Mouse (Mus musculus) gastrocnemius, postnatal 4 days (tissue): Measurements from ENCODE around the gene Galt. TPM values are rescaled to one million over a fixed set of nuclear protein-coding genes. Genes with fewer than 3 reads are reported as not detected.
A peak's percentile ranks its signal among the peaks of the same experiment; 100 is the strongest.

Experiments used
- DNase-seq, 2 experiments: peaks; one replicate each; pipeline ENCODE4 v3.0.0; 2021 to 2022; ENCODE audit warnings: low spot score in 2 of 2, mixed read lengths in 2 of 2
- long read RNA-seq, 2 experiments: library from polyadenylated mRNA; stranded (forward); transcript quantifications; one replicate each; pipeline ENCODE4 v2.0.0; 2021
- total RNA-seq, 2 experiments: library from RNA; stranded (reverse); gene quantifications; 2 replicates each; pipeline ENCODE4 v1.2.3; 2021

The Galt gene
- total RNA-seq, result 10 to 100 TPM; 24.0 to 24.1 TPM
- long read RNA-seq, experiment 1, transcript Galt-201 (11 exons, 1,595 nt), result major isoform, 11 of 37 reads
- long read RNA-seq, experiment 1, partial matches to known transcripts, result 13 of 37 reads
- long read RNA-seq, experiment 1, other reads (novel, unspliced or antisense), result 12 of 37 reads
- long read RNA-seq, experiment 2, transcript Galt-201 (11 exons, 1,595 nt), result major isoform, 12 of 32 reads
- long read RNA-seq, experiment 2, partial matches to known transcripts, result 9 of 32 reads
- long read RNA-seq, experiment 2, other reads (novel, unspliced or antisense), result 11 of 32 reads

GRCm38 (mm10) chr4:41754797-41755337, at the start of gene Galt:
Galt (plus strand) TSS chr4:41755228.
- no peak for DNase-seq

- no peak for DNase-seq
Observed at GRCm38 (mm10) chr4:41705922-41706754, 48.9 kb upstream of the Galt start.

GRCm38 (mm10) chr4:41707011-41707535, 48.0 kb upstream of the Galt start:
- peak in 1 of 2 experiments; percentile 52 for DNase-seq

GRCm38 (mm10) chr4:41708192-41708745, 46.8 kb upstream of the Galt start:
- no peak for DNase-seq

- DNase-seq, result no peak
Observed at GRCm38 (mm10) chr4:41710229-41710628, 44.8 kb upstream of the Galt start.

- no peak for DNase-seq
Observed at GRCm38 (mm10) chr4:41711705-41712375, 43.2 kb upstream of the Galt start.

- DNase-seq, result peak in 1 of 2 experiments; percentile 40
Observed at GRCm38 (mm10) chr4:41712421-41713196, 42.4 kb upstream of the Galt start.

GRCm38 (mm10) chr4:41713197-41714067, 41.6 kb upstream of the Galt start, which contains the start of gene Rpp25l:
Rpp25l (minus strand) TSS chr4:41713534.
- DNase-seq, result peak; percentile 78 to 82

GRCm38 (mm10) chr4:41714276-41714675, 40.8 kb upstream of the Galt start:
- DNase-seq, result peak in 1 of 2 experiments; percentile 60

- DNase-seq, result no peak
Observed at GRCm38 (mm10) chr4:41715082-41715481, 39.9 kb upstream of the Galt start.

- no peak for DNase-seq
Observed at GRCm38 (mm10) chr4:41715596-41715995, 39.4 kb upstream of the Galt start.

GRCm38 (mm10) chr4:41716834-41717233, 38.2 kb upstream of the Galt start:
- no peak for DNase-seq

- DNase-seq, result peak; percentile 64 to 80
Observed at GRCm38 (mm10) chr4:41722918-41723351, 32.1 kb upstream of the Galt start, which contains the start of gene Dctn3. Dctn3 (minus strand) TSS chr4:41723170.

- no peak for DNase-seq
Observed at GRCm38 (mm10) chr4:41726826-41727621, 28.0 kb upstream of the Galt start.

- DNase-seq, result no peak
Observed at GRCm38 (mm10) chr4:41731052-41731765, 23.8 kb upstream of the Galt start, which contains the start of gene Arid3c. Arid3c (minus strand) TSS chr4:41731142.

- peak in 1 of 2 experiments; percentile 70 for DNase-seq
Observed at GRCm38 (mm10) chr4:41737602-41738255, 17.3 kb upstream of the Galt start.

GRCm38 (mm10) chr4:41738256-41738603, 16.8 kb upstream of the Galt start:
- DNase-seq, result no peak
